Mouse (Mus musculus) limb, embryonic 15.5 days (tissue): Measurements from ENCODE around the gene Cyp4f14. TPM values are rescaled to one million over a fixed set of nuclear protein-coding genes. Genes with fewer than 3 reads are reported as not detected.

Experiments used
- ATAC-seq: fragments of 200-750 bp; cut with Nextera tagmentation; 2 replicates; pipeline ENCODE4 v1.8.0; 2017; ENCODE audit warnings: low read depth, moderate TSS enrichment; ENCODE audit not compliant: insufficient number of reproducible peaks, low FRiP score, low TSS enrichment
- H3K27ac ChIP-seq: fragments of 300-500 bp; sonication (generic); 2 replicates; pipeline ENCODE4 v1.5.1; 2015; ENCODE audit warnings: moderate library complexity, mild to moderate bottlenecking, inconsistent platforms
- H3K27me3 ChIP-seq: fragments of 300-500 bp; sonication (generic); 2 replicates; pipeline ENCODE4 v1.6.1; 2015; ENCODE audit warnings: inconsistent platforms
- H3K36me3 ChIP-seq: fragments of 300-500 bp; sonication (generic); 2 replicates; pipeline ENCODE4 v1.6.1; 2015; ENCODE audit warnings: inconsistent platforms
- H3K4me1 ChIP-seq: fragments of 300-500 bp; sonication (generic); 2 replicates; pipeline ENCODE4 v1.6.1; 2015; ENCODE audit warnings: inconsistent platforms
- H3K4me2 ChIP-seq: fragments of 300-500 bp; sonication (generic); 2 replicates; pipeline ENCODE4 v1.6.1; 2015; ENCODE audit warnings: mild to moderate bottlenecking, inconsistent platforms
- H3K4me3 ChIP-seq: fragments of 300-500 bp; sonication (generic); 2 replicates; pipeline ENCODE4 v1.5.1; 2015; ENCODE audit warnings: mild to moderate bottlenecking, inconsistent platforms
- H3K9ac ChIP-seq: fragments of 300-500 bp; sonication (generic); 2 replicates; pipeline ENCODE4 v1.6.1; 2015; ENCODE audit warnings: inconsistent platforms
- H3K9me3 ChIP-seq: fragments of 300-500 bp; sonication (generic); 2 replicates; pipeline ENCODE4 v1.6.1; 2016; ENCODE audit warnings: inconsistent platforms
- WGBS: fragments of 180-500 bp; shearing (Covaris S2); methylation state at CpG from one replicate; pipeline ENCODE4 v1.1.7; 2015; 5-methylcytosine and 5-hydroxymethylcytosine counted together
- polyA plus RNA-seq: library from polyadenylated mRNA; unstranded; fragments of >200 nt; fragmentation: Nextera tagmentation; extraction: Ambion mirVana; gene quantifications from 2 replicates; pipeline ENCODE4 v1.2.1, GENCODE M21; 2015

Gene Cyp4f14
- polyA plus RNA-seq = not detected in 2 replicates

- H3K27ac ChIP-seq = no peak within 1 kb of the TSS
- 70% methylated on average over 2 of the region's 2 CpGs for WGBS
- ATAC-seq = no peak
Measured at GRCm38 (mm10) chr17:32917131-32917530, at the start of gene Cyp4f14. TSS of gene Cyp4f14 (minus strand) at chr17:32917342.

GRCm38 (mm10) chr17:32965623-32966290, 48.6 kb upstream of the Cyp4f14 start, which contains the start of gene Zfp472:
TSS of gene Zfp472 (plus strand) at chr17:32965814.
- no peaks in the 10 kb centered on the region for H3K9me3 ChIP-seq
- peak within 1 kb of the TSS; percentile 69 for H3K9ac ChIP-seq
- peak within 1 kb of the TSS; percentile 73 for H3K4me3 ChIP-seq
- H3K4me2 ChIP-seq = peak within 1 kb of the TSS; percentile 69
- no peaks in the 10 kb centered on the region for H3K27me3 ChIP-seq
- H3K27ac ChIP-seq = peak within 1 kb of the TSS; percentile 90
- H3K36me3 ChIP-seq = no peaks in the 10 kb centered on the region
- peak; percentile 97 for ATAC-seq
- under 1% methylated on average over 33 of the region's 33 CpGs for WGBS
- peaks cover 14% of the 10 kb centered on the region for H3K4me1 ChIP-seq

More at GRCm38 (mm10) chr17:32917131-32917530, at the start of gene Cyp4f14:
- H3K4me1 ChIP-seq = no peaks in the 10 kb centered on the region
- H3K9me3 ChIP-seq = no peaks in the 10 kb centered on the region; the same call in 1 of the 2 replicates
- no peak within 1 kb of the TSS for H3K4me3 ChIP-seq
- no peak within 1 kb of the TSS for H3K4me2 ChIP-seq
- no peak within 1 kb of the TSS for H3K9ac ChIP-seq
- no peaks in the 10 kb centered on the region for H3K36me3 ChIP-seq
- H3K27me3 ChIP-seq = no peaks in the 10 kb centered on the region

- peak overlapping the region; percentile 73 for H3K4me3 ChIP-seq
Measured at GRCm38 (mm10) chr17:32965253-32965622, 48.1 kb upstream of the Cyp4f14 start.

GRCm38 (mm10) chr17:32951441-32951840, 34.3 kb upstream of the Cyp4f14 start:
- no peaks in the 10 kb centered on the region for H3K27me3 ChIP-seq
- no peak overlapping the region for H3K27ac ChIP-seq
- no peaks in the 10 kb centered on the region for H3K9me3 ChIP-seq
- WGBS = 32% methylated on average over 16 of the region's 16 CpGs
- H3K4me1 ChIP-seq = peaks cover 11% of the 10 kb centered on the region
- H3K9ac ChIP-seq = no peak overlapping the region
- no peak overlapping the region for H3K4me3 ChIP-seq
- no peak for ATAC-seq
- no peak overlapping the region for H3K4me2 ChIP-seq
- H3K36me3 ChIP-seq = no peaks in the 10 kb centered on the region

More at GRCm38 (mm10) chr17:32965253-32965622, 48.1 kb upstream of the Cyp4f14 start:
- H3K27me3 ChIP-seq = no peaks in the 10 kb centered on the region
- H3K36me3 ChIP-seq = no peaks in the 10 kb centered on the region
- ATAC-seq = peak; percentile 49
- peaks cover 14% of the 10 kb centered on the region for H3K4me1 ChIP-seq
- peak overlapping the region; percentile 90 for H3K27ac ChIP-seq
- peak overlapping the region; percentile 69 for H3K4me2 ChIP-seq
- H3K9ac ChIP-seq = peak overlapping the region; percentile 39
- under 1% methylated on average over 14 of the region's 14 CpGs for WGBS
- no peaks in the 10 kb centered on the region for H3K9me3 ChIP-seq

- Histone ChIP-seq H3K9me3 (no peaks in the 10 kb centered on the region), H3K9ac (no peak overlapping the region), H3K4me2 (no peak overlapping the region), H3K4me3 (no peak overlapping the region), H3K27ac (no peak overlapping the region), H3K27me3 (no peaks in the 10 kb centered on the region), H3K4me1 (peaks cover 14% of the 10 kb centered on the region), H3K36me3 (no peaks in the 10 kb centered on the region)
- ATAC-seq = no peak
- WGBS = 78% methylated on average over 11 of the region's 11 CpGs
Measured at GRCm38 (mm10) chr17:32951006-32951405, 33.9 kb upstream of the Cyp4f14 start.

- Histone ChIP-seq H3K27me3 (no peaks in the 10 kb centered on the region), H3K36me3 (no peaks in the 10 kb centered on the region), H3K9me3 (no peaks in the 10 kb centered on the region), H3K27ac (no peak overlapping the region), H3K4me2 (no peak overlapping the region), H3K4me1 (peaks cover 14% of the 10 kb centered on the region), H3K4me3 (no peak overlapping the region), H3K9ac (no peak overlapping the region)
- WGBS = 94% methylated on average over 3 of the region's 3 CpGs
- ATAC-seq = no peak
Measured at GRCm38 (mm10) chr17:32950136-32950535, 33.0 kb upstream of the Cyp4f14 start.

- peak; percentile 90 for ATAC-seq
- WGBS = 21% methylated on average over 12 of the region's 12 CpGs
- Histone ChIP-seq H3K9me3 (no peaks in the 10 kb centered on the region), H3K4me3 (peak within 1 kb of the TSS; percentile 57), H3K9ac (peak within 1 kb of the TSS; percentile 52), H3K27ac (peak within 1 kb of the TSS; percentile 74), H3K4me1 (peaks cover 14% of the 10 kb centered on the region), H3K4me2 (peak within 1 kb of the TSS; percentile 86), H3K36me3 (no peaks in the 10 kb centered on the region), H3K27me3 (no peaks in the 10 kb centered on the region)
Measured at GRCm38 (mm10) chr17:32947215-32947914, 30.2 kb upstream of the Cyp4f14 start, which contains the start of gene Cyp4f13. TSS of gene Cyp4f13 (minus strand) at chr17:32947402.

- no peaks in the 10 kb centered on the region for H3K9me3 ChIP-seq
- H3K9ac ChIP-seq = peak overlapping the region; percentile 52
- no peaks in the 10 kb centered on the region for H3K27me3 ChIP-seq
- ATAC-seq = no peak
- H3K4me1 ChIP-seq = peaks cover 14% of the 10 kb centered on the region
- H3K36me3 ChIP-seq = no peaks in the 10 kb centered on the region
- WGBS = 56% methylated on average over 9 of the region's 9 CpGs
- H3K4me3 ChIP-seq = peak overlapping the region; percentile 57
- peak overlapping the region; percentile 86 for H3K4me2 ChIP-seq
- H3K27ac ChIP-seq = peak overlapping the region; percentile 74
Measured at GRCm38 (mm10) chr17:32946716-32947115, 29.6 kb upstream of the Cyp4f14 start.

GRCm38 (mm10) chr17:32944402-32945035, 27.4 kb upstream of the Cyp4f14 start:
- Histone ChIP-seq H3K4me2 (no peak overlapping the region), H3K36me3 (no peaks in the 10 kb centered on the region), H3K27me3 (no peaks in the 10 kb centered on the region), H3K27ac (no peak overlapping the region), H3K4me3 (no peak overlapping the region), H3K9me3 (no peaks in the 10 kb centered on the region), H3K4me1 (peaks cover 14% of the 10 kb centered on the region), H3K9ac (no peak overlapping the region)
- WGBS = 72% methylated on average over 3 of the region's 3 CpGs
- ATAC-seq = no peak

- Histone ChIP-seq H3K4me1 (peaks cover 14% of the 10 kb centered on the region), H3K36me3 (no peaks in the 10 kb centered on the region), H3K27me3 (no peaks in the 10 kb centered on the region), H3K9me3 (no peaks in the 10 kb centered on the region), H3K9ac (no peak overlapping the region), H3K4me2 (no peak overlapping the region), H3K27ac (no peak overlapping the region), H3K4me3 (no peak overlapping the region)
- 86% methylated on average over 3 of the region's 3 CpGs for WGBS
- ATAC-seq = no peak
Measured at GRCm38 (mm10) chr17:32943661-32944060, 26.5 kb upstream of the Cyp4f14 start.

- Histone ChIP-seq H3K4me2 (no peak overlapping the region), H3K27ac (no peak overlapping the region), H3K9ac (no peak overlapping the region), H3K36me3 (no peaks in the 10 kb centered on the region), H3K9me3 (no peaks in the 10 kb centered on the region), H3K4me1 (no peaks in the 10 kb centered on the region), H3K4me3 (no peak overlapping the region), H3K27me3 (no peaks in the 10 kb centered on the region)
- ATAC-seq = no peak
- 74% methylated on average over 4 of the region's 4 CpGs for WGBS
Measured at GRCm38 (mm10) chr17:32939831-32940230, 22.7 kb upstream of the Cyp4f14 start.

GRCm38 (mm10) chr17:32927803-32928202, 10.7 kb upstream of the Cyp4f14 start:
- Histone ChIP-seq H3K9me3 (no peaks in the 10 kb centered on the region), H3K4me1 (peaks cover 9% of the 10 kb centered on the region; the same call in 1 of the 2 replicates), H3K27ac (no peak overlapping the region), H3K4me3 (no peak overlapping the region), H3K4me2 (no peak overlapping the region), H3K9ac (no peak overlapping the region), H3K27me3 (peaks cover 3% of the 10 kb centered on the region; the same call in 1 of the 2 replicates), H3K36me3 (no peaks in the 10 kb centered on the region)
- ATAC-seq = no peak
- 76% methylated on average over 5 of the region's 5 CpGs for WGBS
